Mouse (Mus musculus) mouse embryonic stem cell (cell line): ENCODE measurements around the gene Opa1.

Source experiments
- in situ Hi-C, 2 experiments: fragments of 300-500 bp; cut with MboI; formaldehyde crosslinking; loops; 1 replicate in 1 of 2; 3 replicates in 1 of 2; pipeline ENCODE4 v1.14.3; 2019 to 2020; ENCODE audit warnings: low sequenced_read_pairs in 2 of 2, low pct_unique_long_range_greater_than_20kb in 1 of 2, mixed read lengths in 1 of 2; ENCODE audit not compliant: unreplicated experiment in 1 of 2

Opa1 gene

DNA sequence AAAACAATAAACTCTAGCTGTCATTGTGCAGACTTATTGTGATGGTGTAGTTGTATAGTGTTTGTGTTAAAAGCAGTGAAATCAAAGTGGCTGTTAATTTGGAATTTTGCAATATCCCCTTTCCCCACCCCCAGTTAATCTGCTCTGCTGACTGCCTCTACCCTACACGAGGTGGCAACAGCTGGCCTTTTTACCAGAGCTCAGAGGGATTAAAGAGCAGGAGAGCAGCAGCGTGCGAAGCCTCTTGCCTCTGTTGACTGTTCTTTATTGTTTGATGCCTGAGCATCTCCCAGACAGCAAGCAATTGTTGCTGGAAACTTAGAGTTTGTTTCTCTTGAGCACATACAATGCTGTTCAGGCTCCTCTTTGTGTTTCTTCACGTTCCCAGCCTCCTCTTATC, 56.6 kb downstream of the Opa1 start:
- in situ Hi-C loops, result no loop called here

DNA sequence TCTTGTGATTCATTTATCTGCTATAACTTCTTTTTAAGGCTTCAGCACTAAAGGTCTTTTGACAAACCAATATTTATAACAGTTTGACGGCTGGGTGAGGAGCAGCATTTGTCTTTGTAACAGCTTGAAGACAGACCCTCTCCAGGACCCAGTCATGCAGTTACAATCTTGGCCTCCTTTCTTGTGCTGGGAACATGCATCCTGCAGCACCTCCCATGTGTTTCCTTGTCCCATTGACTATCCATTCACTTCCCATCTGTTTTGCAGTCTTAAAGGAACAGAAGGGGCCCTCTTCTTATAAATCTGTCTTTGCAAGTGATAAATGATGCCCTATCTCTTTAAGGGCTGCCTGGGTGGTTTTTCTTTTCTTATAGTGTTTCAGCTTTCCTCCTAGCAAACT, 63.2 kb downstream of the Opa1 start:
- in situ Hi-C loops, result no loop called here

DNA sequence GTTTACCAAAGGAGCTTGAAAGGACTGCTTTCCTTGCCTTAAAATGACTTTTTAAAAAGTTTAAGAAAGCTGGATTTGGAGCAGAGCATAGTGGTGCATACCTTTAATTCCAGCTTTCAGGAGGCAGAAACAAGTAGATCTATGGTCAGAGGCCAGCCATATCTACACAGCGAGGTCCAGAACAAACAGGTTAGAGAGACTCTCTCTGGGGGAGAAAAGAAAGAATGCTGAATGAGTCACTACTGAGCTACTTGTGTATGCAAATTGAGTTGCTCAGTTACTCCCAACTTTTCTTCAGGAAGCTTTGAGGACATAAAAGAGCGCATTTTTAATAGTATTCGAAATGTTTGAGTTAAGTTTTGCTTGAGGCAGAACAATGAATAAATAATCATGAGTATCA, 65.7 kb downstream of the Opa1 start:
- in situ Hi-C loops, result no loop called here

DNA sequence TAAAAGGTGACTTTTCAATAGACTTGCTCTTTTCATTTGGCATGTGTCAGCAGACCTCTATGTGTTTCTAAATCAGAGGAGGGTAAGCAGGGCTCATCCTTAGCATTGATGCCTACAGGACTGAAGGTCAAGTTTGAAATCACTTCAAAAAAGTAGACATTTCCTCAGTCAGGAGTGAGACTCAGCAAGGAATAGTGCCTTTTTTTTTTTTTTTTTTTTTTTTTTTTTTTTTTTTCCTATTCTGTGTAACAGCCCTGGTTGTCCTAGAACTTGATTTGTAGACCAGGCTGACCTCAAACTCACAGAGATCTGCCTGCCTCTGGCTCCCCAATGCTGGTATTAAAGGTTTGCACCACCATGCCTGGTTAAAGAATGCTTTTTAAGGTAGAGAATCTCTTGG, 67.1 kb downstream of the Opa1 start:
- in situ Hi-C loops, result no loop called here

DNA sequence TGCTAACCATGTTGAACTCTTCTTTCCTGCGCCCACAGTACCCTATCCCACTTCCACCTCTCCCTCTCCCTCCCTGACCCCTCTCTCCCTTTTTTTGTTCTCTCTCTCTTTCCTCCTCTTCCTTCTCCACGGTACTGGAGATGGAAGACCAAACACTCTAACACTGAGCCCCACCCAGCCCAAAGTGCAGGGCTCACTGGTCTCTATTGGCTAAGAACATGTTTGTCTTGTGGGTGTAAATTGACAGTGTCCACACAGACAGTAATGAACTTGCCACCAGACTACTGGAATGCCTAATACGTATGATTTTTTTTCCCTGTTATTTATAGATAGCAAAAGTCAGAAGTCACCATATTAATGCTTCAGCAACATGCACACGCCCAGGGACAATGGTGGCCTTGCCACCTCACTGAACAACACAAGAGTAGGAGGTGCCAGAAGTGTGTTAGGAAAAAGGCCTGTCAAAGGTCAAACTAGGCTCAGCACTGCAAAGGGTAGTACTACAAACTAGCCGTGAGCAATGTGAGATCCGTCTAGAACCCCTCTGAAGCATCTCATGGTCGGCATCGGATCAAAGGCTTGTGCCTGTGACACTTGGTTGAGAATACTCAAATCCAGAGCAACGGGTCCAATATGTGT, 77.2 kb downstream of the Opa1 start:
- in situ Hi-C loops, result no loop called here

DNA sequence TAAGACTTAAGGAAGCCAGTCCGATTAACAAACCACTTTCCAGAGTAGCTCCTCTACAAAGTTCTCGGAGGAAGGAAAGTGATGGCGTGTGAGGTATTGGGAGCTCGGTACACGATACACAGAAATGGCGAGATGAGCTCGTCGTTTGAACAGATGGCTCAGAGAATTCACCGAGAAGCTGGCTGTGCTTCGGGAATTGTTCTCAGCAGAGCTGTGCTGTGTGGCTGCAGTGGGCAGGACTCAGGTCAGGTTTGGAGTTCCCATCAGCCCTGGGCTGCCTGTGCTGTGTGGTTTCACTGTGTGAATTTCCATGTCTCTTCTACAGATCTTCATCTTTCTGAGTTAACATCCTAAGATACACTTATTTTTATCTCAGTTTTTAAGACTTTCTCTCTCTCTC, 77.8 kb downstream of the Opa1 start:
- in situ Hi-C loops, result no loop called here

DNA sequence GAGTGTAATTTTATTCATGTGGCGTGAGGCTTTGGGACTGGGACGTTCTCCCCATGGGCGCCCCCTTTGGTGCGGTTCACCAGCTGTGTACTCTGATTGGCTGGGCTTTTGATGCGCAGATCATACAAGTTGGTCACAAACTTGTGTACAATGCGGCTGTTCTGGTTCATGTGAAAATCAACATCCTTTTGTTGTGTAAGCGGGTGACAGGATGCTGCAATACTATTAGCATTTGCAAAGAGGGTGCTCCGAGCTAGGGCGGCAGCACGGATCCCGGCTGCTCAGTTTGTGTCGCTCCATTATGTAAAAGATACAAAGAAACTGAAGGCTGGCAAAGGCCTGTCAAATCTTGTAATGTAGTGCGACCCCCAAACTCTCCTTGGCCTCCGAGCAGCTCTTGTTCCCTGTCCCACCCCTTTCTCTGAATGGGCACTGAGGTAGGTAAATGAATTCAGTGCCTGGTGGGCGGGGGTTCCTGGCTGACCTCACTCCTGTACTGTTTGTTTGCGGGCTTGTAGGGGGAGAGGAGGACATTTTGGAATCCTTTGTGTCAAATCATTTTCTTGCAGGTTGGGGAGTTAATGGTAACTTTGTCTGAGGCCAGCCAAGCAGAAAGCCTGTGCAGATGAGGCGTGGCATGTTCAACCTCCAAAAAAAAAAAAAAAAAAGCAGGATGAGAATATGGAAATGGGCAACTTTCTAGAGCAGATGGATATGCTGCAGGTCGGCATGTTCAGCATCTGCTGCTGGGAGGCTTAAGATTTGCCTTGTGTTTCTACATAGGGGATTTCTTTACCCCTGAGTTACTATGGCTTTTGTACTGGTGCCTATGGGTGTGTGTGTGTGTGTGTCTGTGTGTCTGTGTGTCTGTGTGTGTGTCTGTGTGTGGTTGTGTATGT, 78.8 kb downstream of the Opa1 start:
- in situ Hi-C loops, result no loop called here

DNA sequence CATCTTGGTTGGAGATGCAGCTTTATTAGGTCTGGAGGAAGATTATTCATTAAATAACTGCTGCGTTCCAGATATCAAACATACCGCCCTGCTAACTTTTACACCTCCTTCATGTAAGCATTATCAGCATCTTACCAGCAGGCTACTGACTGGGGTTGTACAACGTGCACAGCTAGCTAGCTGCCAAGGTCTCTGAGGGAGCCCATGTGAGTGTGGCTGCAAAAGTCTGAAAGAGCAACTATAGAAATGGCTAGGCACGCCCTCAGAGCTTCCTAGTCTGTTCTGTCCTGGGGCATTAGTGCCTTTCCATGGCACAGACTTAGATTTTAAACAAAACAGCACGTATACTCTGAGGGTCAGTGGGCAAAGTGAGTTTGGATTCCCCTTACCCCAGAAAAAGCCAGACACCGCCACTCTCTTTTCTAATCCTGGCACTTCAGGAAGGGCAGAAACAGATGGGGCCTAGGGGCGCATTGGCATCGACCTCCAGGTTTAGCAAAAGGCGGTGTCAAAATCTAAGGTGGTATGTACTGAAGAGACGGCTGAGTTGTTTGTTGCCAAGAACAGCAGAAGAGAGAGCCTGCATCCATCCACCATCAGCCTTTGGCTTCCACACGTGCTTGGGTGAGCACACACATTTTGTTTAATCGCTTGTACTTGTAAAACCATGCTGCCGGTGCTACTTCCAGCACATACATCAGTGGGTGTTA, 80.1 kb downstream of the Opa1 start:
- in situ Hi-C loops, result no loop called here

DNA sequence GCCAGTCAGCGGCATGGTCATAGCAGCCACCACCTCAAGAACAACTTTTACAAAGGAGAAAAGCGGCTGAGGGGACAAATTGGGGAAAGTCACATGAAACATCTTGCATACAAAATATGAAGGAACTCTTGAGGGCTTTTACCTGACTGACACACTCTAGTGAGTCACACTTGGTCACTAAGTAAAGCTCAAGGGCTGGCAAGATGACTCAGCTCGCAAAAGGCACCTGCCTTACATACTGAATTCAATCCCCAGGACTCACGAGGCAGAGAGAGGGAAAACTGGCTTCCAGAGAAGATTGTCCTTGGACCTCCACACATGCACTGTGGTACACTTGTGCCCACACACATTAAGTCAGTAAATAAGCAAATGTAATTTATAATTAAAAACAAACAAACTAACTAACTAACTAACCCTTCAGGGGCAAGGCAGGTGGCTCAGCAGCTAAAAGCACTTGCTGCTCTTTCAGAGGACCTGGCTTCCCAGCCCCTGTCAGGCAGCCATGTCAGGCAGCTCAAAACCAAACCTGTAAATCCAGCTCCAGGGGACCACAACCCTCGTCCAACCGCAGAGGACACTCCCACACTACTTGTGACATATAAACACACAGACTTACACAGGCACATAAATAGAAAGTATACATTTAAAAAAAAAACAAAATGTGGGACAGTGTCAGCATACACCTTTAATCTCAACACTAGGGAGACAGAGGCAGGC, 84.1 kb downstream of the Opa1 start:
- in situ Hi-C loops, result no loop called here

DNA sequence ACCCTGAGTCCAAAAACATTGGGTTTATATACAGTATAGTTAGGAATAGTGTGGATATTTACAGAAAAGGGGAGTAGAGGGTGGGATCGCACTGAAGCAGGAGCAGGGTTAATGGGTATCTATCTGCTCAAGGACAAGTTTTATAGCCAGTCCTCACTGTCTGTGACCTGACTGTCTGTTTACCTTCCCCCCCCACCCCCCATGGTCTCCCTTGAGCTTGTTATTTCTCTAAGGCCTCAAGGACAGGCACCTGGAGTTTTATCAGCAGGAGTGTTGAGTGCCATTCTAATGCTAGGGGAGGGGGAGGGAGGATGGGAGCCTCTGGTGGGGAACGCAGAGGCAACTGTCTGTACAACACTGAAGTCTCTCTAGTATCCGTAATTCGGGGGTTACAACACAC, 85.3 kb downstream of the Opa1 start:
- in situ Hi-C loops, result no loop called here

DNA sequence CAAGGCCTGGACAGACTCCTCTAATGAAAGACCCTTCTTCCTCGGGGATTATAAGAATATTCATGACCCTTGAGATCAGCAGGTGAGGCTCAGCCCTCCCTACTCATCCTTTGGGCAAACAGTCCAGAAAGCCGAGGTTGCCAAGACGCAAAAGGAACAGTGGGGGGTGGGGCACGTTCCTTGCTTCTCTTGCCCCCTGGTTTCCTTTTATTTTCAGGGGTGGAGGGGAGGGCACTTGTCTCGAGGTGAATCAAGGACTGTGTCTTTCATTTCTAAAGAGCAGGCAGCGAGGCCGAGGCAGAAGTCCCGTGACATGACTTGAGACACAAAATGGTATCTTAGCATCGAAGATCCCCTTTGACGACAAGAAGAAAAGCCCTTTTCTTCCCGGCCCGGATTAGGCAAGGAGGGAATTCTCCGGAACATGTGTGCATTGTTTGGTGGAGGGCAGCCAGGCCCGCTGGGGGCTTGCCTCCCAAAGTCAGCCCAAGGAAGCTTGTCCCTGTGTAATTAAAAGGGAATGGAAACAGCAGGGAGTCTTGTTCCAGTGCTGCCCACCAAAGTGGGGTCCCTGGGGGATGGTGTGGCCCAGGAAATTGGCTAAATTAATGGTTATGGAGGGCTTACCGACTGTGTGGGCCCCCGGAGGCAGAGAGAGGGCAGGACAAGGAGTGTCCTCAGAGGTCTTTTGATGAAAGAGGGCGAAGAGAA, 88.0 kb downstream of the Opa1 start:
- in situ Hi-C loops, result no loop called here

DNA sequence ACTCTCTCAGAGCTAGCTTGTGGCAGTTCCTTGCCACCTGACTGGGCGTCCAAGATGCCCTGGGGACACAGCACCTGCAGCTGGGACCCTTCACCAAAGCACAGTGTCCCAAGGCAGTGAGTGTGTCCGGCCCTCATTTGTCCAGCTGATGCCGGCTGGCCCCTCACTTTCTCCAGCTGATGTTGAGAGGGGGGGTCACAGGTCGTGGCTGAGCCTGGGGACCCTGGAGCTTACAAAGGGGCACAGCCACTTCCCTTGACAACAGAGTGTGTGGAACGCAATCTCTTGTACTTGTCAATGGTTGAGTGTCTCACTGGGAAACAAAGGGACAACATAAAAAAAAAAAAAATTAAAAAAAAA, 88.5 kb downstream of the Opa1 start:
- in situ Hi-C loops, result no loop called here

DNA sequence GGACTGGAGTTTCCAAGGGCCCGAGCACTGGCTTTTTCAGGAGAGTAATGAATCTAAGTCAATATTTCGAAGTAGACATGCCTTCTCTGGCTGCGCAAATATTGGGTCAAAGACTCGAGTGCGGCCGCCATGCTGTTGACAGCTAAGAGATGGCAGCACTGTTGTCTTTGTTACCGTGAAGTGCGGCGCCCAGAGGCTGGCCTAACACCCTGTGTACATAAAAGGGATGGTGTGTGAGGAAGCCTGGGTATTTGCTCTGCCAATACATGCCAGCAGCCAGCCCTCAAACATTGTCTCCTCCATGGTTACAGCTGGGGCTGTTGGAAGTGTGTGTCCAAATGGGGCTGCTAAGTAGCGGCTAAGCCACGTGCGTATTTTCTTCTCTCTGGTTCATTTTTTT, 89.3 kb downstream of the Opa1 start:
- in situ Hi-C loops, result no loop called here

DNA sequence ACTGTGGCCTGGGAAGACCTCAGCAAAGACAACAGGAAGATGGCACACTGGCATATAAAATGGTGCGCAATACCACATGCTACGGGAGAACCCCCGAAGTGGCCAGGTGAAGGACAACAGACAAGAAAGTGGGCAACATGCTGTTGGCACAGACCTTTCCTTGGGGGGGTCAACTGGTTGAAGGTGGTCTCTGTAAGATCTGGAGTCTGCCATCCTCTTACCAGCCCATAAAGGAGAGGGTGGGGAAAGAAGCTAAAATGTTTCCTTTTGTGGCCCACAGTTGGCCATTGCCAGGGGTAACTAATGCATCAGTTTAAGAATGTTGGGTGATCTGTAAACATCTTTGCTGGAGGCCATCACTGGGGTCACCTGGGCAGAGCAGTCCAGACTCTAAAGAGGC, 91.7 kb downstream of the Opa1 start:
- in situ Hi-C loops, result no loop called here

DNA sequence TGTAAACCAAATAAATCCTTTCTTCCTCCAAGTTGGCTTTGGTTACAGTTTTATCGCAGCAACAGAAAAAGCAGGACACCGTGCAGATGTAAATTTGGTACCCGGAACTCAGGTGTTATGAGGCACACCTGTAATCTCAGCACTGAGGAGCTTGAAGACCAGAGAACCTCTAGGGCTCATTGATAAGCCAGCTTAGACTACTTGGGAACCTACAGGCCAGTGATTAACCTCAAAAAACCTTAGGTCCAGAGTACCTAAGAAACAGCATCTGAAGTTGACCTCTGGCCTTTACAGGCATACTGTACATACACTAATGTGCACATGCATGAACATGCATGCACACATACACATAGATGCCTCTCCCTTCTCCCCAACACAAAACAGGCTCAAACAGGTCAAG, 94.1 kb downstream of the Opa1 start:
- in situ Hi-C loops, result no loop called here

DNA sequence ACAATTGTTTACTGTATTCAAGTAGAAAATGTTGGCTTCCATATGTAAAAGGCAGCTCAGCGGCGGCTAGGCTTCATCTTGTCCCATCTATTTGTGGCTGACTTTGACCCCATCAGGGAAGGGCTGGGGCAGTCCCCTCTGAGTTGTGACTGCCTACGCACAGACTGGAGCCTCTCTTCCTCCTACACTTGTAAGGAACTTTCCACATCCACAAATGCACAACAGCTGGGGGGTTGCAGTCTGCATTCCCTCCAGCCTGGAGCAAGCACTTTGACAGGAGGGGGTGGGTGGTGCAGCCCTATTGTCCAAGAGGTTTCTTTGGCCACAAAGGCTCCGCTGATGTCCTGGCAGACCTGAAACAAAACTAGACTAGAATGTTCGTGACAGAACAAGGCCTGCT, 100.5 kb downstream of the Opa1 start:
- in situ Hi-C loops, result no loop called here

DNA sequence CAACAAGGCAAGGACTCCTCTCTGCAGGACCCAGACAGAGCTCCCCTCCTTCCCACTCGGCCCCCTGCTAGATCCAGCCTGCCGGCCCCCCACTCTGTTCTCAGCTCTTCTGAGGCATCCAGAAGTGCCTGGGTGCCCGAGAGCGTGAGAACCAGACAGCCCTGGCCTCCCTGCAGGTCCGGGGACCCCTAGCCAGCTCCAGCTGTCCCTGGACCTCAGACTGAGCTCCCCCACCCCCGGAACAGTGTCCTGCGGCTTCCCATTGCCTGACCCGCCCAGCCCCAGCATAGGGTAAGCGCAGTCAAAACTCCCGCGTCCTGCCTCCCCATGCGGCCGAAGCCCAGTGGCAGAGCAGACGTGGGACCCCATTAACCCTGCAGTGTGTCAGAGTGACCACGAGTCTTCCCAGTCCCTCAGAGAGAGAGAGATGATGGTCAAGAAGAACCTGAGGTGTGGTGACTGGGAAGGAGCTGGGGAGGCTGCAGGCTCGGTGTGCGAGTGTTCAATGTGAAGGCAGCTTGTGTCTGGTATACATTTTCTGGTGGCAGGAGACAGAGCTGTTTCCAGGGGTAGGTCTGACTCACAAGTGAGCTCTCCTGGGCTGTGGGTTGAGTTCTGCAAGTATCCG, 101.5 kb downstream of the Opa1 start:
- in situ Hi-C loops, result no loop called here
